In the genomic region with DNA sequence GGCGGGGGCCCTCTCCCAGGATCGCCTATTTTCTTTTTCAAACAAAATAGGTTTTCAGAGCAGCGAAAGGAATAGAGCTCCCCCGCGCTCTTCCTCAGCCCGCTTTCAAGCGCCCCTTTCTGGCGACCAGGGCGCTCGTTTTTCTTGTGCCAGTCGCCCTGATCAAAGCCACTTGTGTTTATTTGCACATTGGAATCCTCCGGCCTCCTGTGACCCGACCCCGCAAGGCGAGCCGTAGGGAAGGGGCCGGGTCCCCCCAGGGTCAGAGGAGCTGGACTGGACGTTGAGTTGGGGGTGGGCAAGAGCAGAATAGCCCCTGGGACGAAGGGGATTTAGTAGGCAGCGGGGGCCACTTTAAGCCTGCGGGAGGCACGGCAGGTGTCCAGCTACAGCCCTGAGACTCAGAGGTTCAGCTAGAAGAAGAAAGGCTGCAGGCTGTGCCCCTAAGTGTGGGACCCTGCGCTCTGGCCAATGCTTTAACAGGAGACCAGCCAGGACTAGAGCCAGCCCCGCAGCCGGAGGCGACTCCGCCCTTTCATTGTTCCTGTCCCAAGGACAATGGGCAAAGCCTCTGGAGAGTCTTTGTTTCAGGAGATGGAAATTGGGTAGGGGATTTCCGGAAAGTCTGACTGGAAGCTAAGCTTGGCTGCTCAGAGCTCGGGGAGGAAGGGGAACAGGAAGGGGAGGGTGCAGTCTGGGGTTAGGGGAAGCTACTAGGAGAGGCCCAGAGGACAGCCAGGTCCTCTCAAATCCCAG, we compare ENCODE assay signal across 9 mouse cellular contexts.
DNase-seq lines count a peak whose midpoint lies in the region; ATAC-seq and TF ChIP-seq lines count a peak whose summit lies in the region.
"Had no signal": no experiment of that assay in that cellular context is flagged by ENCODE, and none has a peak within 500 bp of the region (broad histone marks: within the 10 kb centered on the region; RNA-seq: fewer than 3 reads in every experiment).

No protein-coding gene starts in this region.

- H3K4me2 ChIP-seq in embryonic facial prominence, embryonic 15.5 days (replicated peaks) = peak overlapping the region; percentile 86
- H3K4me2 ChIP-seq in heart, embryonic 16.5 days (ENCODE audit: low read depth, low read length) = peak overlapping the region; percentile 97
- peak overlapping the region; percentile 77 for H3K4me2 ChIP-seq in kidney, postnatal 0 days (ENCODE audit: low read length)
- H3K4me2 ChIP-seq in liver, embryonic 16.5 days (ENCODE audit: low read depth, low read length) = peak overlapping the region; percentile 63
- peak overlapping the region; percentile 62 for H3K4me2 ChIP-seq in neural tube, embryonic 13.5 days

- WGBS in embryonic facial prominence, embryonic 15.5 days = 3% methylated on average over 29 of the region's 29 CpGs
- 3% methylated on average over 29 of the region's 29 CpGs for WGBS in heart, embryonic 16.5 days
- 1% methylated on average over 29 of the region's 29 CpGs for WGBS in kidney, postnatal 0 days
- 3% methylated on average over 29 of the region's 29 CpGs for WGBS in liver, embryonic 16.5 days (ENCODE audit: insufficient replicate concordance)
- 1% methylated on average over 29 of the region's 29 CpGs for WGBS in neural tube, embryonic 13.5 days

- peaks cover 21% of the 10 kb centered on the region for H3K4me1 ChIP-seq in embryonic facial prominence, embryonic 15.5 days
- H3K4me1 ChIP-seq in heart, embryonic 16.5 days (ENCODE audit: control insufficient read depth, insufficient read depth, low read length) = peaks cover 16% of the 10 kb centered on the region
- H3K4me1 ChIP-seq in kidney, postnatal 0 days (replicated peaks; ENCODE audit: insufficient read depth, low read length) = peaks cover 23% of the 10 kb centered on the region
- peaks cover 4% of the 10 kb centered on the region; the same call in 1 of the 2 replicates for H3K4me1 ChIP-seq in liver, embryonic 16.5 days (ENCODE audit: control insufficient read depth, low read depth, low read length)
- peaks cover 28% of the 10 kb centered on the region for H3K4me1 ChIP-seq in neural tube, embryonic 13.5 days (replicated peaks)

- H3K9ac ChIP-seq in embryonic facial prominence, embryonic 15.5 days = peak overlapping the region; percentile 37
- peak overlapping the region; percentile 84 for H3K9ac ChIP-seq in heart, embryonic 16.5 days (ENCODE audit: low read length)
- H3K9ac ChIP-seq in kidney, postnatal 0 days (ENCODE audit: low read depth, low read length) = peak overlapping the region; percentile 62
- H3K9ac ChIP-seq in liver, embryonic 16.5 days (ENCODE audit: low read depth, low read length) = peak overlapping the region; percentile 44
- peak overlapping the region; percentile 75 for H3K9ac ChIP-seq in neural tube, embryonic 13.5 days

- H3K27ac ChIP-seq in embryonic facial prominence, embryonic 15.5 days (replicated peaks) = peak overlapping the region; percentile 85
- H3K27ac ChIP-seq in heart, embryonic 16.5 days (ENCODE audit: low read length) = peak overlapping the region; percentile 89
- H3K27ac ChIP-seq in kidney, postnatal 0 days = peak overlapping the region; percentile 87
- peak overlapping the region; percentile 33; the same call in 1 of the 2 replicates for H3K27ac ChIP-seq in liver, embryonic 16.5 days (ENCODE audit: low read length)
- H3K27ac ChIP-seq in neural tube, embryonic 13.5 days (replicated peaks) = peak overlapping the region; percentile 96

- ATAC-seq in CD4-positive, CD25-positive, alpha-beta regulatory T cell, adult 4 months = no peak
- peak; percentile 49 for ATAC-seq in embryonic facial prominence, embryonic 15.5 days (ENCODE audit: insufficient number of reproducible peaks, low FRiP score, low TSS enrichment, low read depth)
- peak; percentile 46 for ATAC-seq in heart, embryonic 16.5 days (replicated peaks; ENCODE audit: extremely low read depth, insufficient read depth, low FRiP score)
- peak; percentile 75 for ATAC-seq in kidney, postnatal 0 days (replicated peaks; ENCODE audit: low FRiP score, low read depth)
- peak; percentile 48; the same call in 1 of the 2 replicates for ATAC-seq in liver, embryonic 16.5 days (ENCODE audit: low read depth)
- ATAC-seq in neural tube, embryonic 13.5 days (ENCODE audit: low read depth) = peak; percentile 57

- no peaks in the 10 kb centered on the region for H3K27me3 ChIP-seq in embryonic facial prominence, embryonic 15.5 days
- no peaks in the 10 kb centered on the region for H3K27me3 ChIP-seq in heart, embryonic 16.5 days (ENCODE audit: control insufficient read depth, insufficient read depth, low read length)
- H3K27me3 ChIP-seq in kidney, postnatal 0 days (ENCODE audit: insufficient read depth, low read length) = no peaks in the 10 kb centered on the region
- H3K27me3 ChIP-seq in liver, embryonic 16.5 days (ENCODE audit: control insufficient read depth, insufficient read depth, low read depth, low read length) = peaks cover 2% of the 10 kb centered on the region; the same call in 1 of the 2 replicates
- no peaks in the 10 kb centered on the region for H3K27me3 ChIP-seq in neural tube, embryonic 13.5 days

- H3K4me3 ChIP-seq in embryonic facial prominence, embryonic 15.5 days (replicated peaks) = peak overlapping the region; percentile 39
- peak overlapping the region; percentile 57 for H3K4me3 ChIP-seq in heart, embryonic 16.5 days (ENCODE audit: low read length)
- H3K4me3 ChIP-seq in kidney, postnatal 0 days (replicated peaks; ENCODE audit: low read depth, low read length) = peak overlapping the region; percentile 34
- H3K4me3 ChIP-seq in liver, embryonic 16.5 days (ENCODE audit: low read depth, low read length) = peak overlapping the region; percentile 46
- H3K4me3 ChIP-seq in neural tube, embryonic 13.5 days = peak overlapping the region; percentile 29
- H3K4me3 ChIP-seq: erythroblast, embryonic 14.5 days had no signal

- peak; percentile 24 for DNase-seq in CD4-positive, CD25-positive, alpha-beta regulatory T cell, adult 2 months (ENCODE audit: low read depth, low spot score)
- peak; percentile 79 for DNase-seq in kidney, postnatal 0 days (ENCODE audit: low spot score)
- peak; percentile 23 to 41 for DNase-seq in thymus, postnatal 10 days (ENCODE audit: low spot score in 2 of 2)

- no peak; the same call in 1 of the 2 replicates for TF ChIP-seq CTCF in kidney, postnatal 0 days (IDR thresholded peaks at IDR 0.05; ENCODE audit: low read depth)

- H3K36me3 ChIP-seq in embryonic facial prominence, embryonic 15.5 days = no peaks in the 10 kb centered on the region
- no peaks in the 10 kb centered on the region for H3K36me3 ChIP-seq in heart, embryonic 16.5 days (ENCODE audit: control insufficient read depth, insufficient read depth)
- H3K36me3 ChIP-seq in kidney, postnatal 0 days (ENCODE audit: insufficient read depth, low read length) = no peaks in the 10 kb centered on the region
- H3K36me3 ChIP-seq in liver, embryonic 16.5 days (ENCODE audit: control insufficient read depth, insufficient read depth) = no peaks in the 10 kb centered on the region
- H3K36me3 ChIP-seq in neural tube, embryonic 13.5 days = no peaks in the 10 kb centered on the region

- H3K9me3 ChIP-seq in embryonic facial prominence, embryonic 15.5 days (replicated peaks) = no peaks in the 10 kb centered on the region
- no peaks in the 10 kb centered on the region for H3K9me3 ChIP-seq in heart, embryonic 16.5 days (replicated peaks; ENCODE audit: control insufficient read depth, low read length)
- no peaks in the 10 kb centered on the region for H3K9me3 ChIP-seq in kidney, postnatal 0 days (replicated peaks; ENCODE audit: low read length)
- no peaks in the 10 kb centered on the region for H3K9me3 ChIP-seq in liver, embryonic 16.5 days (replicated peaks; ENCODE audit: control insufficient read depth, low read length)
- H3K9me3 ChIP-seq in neural tube, embryonic 13.5 days = no peaks in the 10 kb centered on the region

Comparison
In these comparisons a context has a peak if more than half of its experiments do, and no peak if none do; other contexts are left out.
1. DNase-seq: peak in every context shown above with its lines; median percentile 79 in kidney, postnatal 0 days; 32 in thymus, postnatal 10 days; 24 in CD4-positive, CD25-positive, alpha-beta regulatory T cell, adult 2 months.
2. H3K27ac ChIP-seq: peak in every context shown above with its lines; median percentile 96 in neural tube, embryonic 13.5 days; 89 in heart, embryonic 16.5 days; 87 in kidney, postnatal 0 days; 85 in embryonic facial prominence, embryonic 15.5 days; 33 in liver, embryonic 16.5 days.